Mouse (Mus musculus) MEL (cell line): ENCODE data around the gene Wwc2. TPM values are rescaled to one million over a fixed set of nuclear protein-coding genes. Genes with fewer than 3 reads are reported as not detected.

Experiments
- DNase-seq: peaks from one replicate; pipeline ENCODE4 v3.0.0; 2011; ENCODE audit warnings: low read depth, low spot score
- H3K27ac ChIP-seq: 2 replicates; pipeline ENCODE4 v1.5.1; 2012; ENCODE audit warnings: low read depth, mild to moderate bottlenecking, control low read depth, low read length, moderate library complexity; ENCODE audit not compliant: control insufficient read depth
- H3K27me3 ChIP-seq, 2 experiments: fragments of 150-350 bp in 1 of 2; sonication (generic) in 1 of 2; 2 replicates each; pipeline ENCODE4 v1.6.1; 2012; ENCODE audit warnings: low read length in 2 of 2, mild to moderate bottlenecking in 2 of 2, improper control_type of control experiment in 1 of 2, moderate library complexity in 1 of 2; ENCODE audit not compliant: insufficient read depth in 2 of 2, control insufficient read depth in 1 of 2
- H3K36me3 ChIP-seq, 2 experiments: 2 replicates each; pipeline ENCODE4 v1.6.1; 2012 to 2014; ENCODE audit warnings: low read length in 2 of 2, improper control_type of control experiment in 1 of 2, inconsistent platforms in 1 of 2, mild to moderate bottlenecking in 1 of 2; ENCODE audit not compliant: insufficient read depth in 2 of 2, control insufficient read depth in 1 of 2
- H3K4me1 ChIP-seq, 2 experiments: fragments of 150-350 bp in 1 of 2; sonication (generic) in 1 of 2; 2 replicates each; pipeline ENCODE4 v1.6.1; 2012; ENCODE audit warnings: low read length in 2 of 2, improper control_type of control experiment in 1 of 2, mild to moderate bottlenecking in 1 of 2; ENCODE audit not compliant: insufficient read depth in 2 of 2, control insufficient read depth in 1 of 2
- H3K4me3 ChIP-seq, 2 experiments: fragments of 150-350 bp in 1 of 2; sonication (generic) in 1 of 2; 2 replicates each; pipeline ENCODE4 v1.5.1; 2012; ENCODE audit warnings: low read depth in 2 of 2, low read length in 2 of 2, mild to moderate bottlenecking in 2 of 2, moderate library complexity in 2 of 2, control low read depth in 1 of 2, improper control_type of control experiment in 1 of 2; ENCODE audit not compliant: control insufficient read depth in 1 of 2, insufficient read depth in 1 of 2
- H3K79me2 ChIP-seq: 2 replicates; pipeline ENCODE4 v1.6.1; 2012; ENCODE audit warnings: mild to moderate bottlenecking, low read length, moderate library complexity; ENCODE audit not compliant: control insufficient read depth, poor library complexity, insufficient read depth
- H3K9ac ChIP-seq: 2 replicates; pipeline ENCODE4 v1.6.1; 2012; ENCODE audit warnings: low read depth, mild to moderate bottlenecking, control low read depth, low read length, moderate library complexity; ENCODE audit not compliant: control insufficient read depth, poor library complexity, severe bottlenecking
- H3K9me3 ChIP-seq: fragments of 150-350 bp; sonication (generic); replicated peaks from 2 replicates; pipeline ENCODE4 v1.6.1; 2012; ENCODE audit warnings: mild to moderate bottlenecking, low read length, improper control_type of control experiment, moderate library complexity; ENCODE audit not compliant: insufficient read depth
- BHLHE40 ChIP-seq: IDR thresholded peaks from 2 replicates; pipeline ENCODE4 v1.6.1; 2012; ENCODE audit warnings: low read depth, mild to moderate bottlenecking, inconsistent platforms, low read length, improper control_type of control experiment, borderline replicate concordance
- CHD2 ChIP-seq: IDR thresholded peaks from 2 replicates; pipeline ENCODE4 v1.6.1; 2011; ENCODE audit warnings: low read length, improper control_type of control experiment
- ELF1 ChIP-seq: IDR thresholded peaks from 2 replicates; pipeline ENCODE4 v1.6.1; 2014; ENCODE audit warnings: low read depth, mild to moderate bottlenecking, inconsistent platforms, low read length, improper control_type of control experiment, moderate library complexity
- HCFC1 ChIP-seq: IDR thresholded peaks from 2 replicates; pipeline ENCODE4 v1.6.1; 2012; ENCODE audit warnings: low read depth, mild to moderate bottlenecking, inconsistent platforms, low read length, improper control_type of control experiment, moderate library complexity
- KAT2A ChIP-seq: conservative IDR thresholded peaks from 2 replicates; pipeline ENCODE4 v1.6.1; 2012; ENCODE audit warnings: low read depth, low read length, improper control_type of control experiment, inconsistent platforms
- MAZ ChIP-seq: IDR thresholded peaks from 2 replicates; pipeline ENCODE4 v1.6.1; 2012; ENCODE audit warnings: low read depth, mild to moderate bottlenecking, inconsistent platforms, low read length, improper control_type of control experiment
- MEF2A ChIP-seq: IDR thresholded peaks from 2 replicates; pipeline ENCODE4 v1.6.1; 2014; ENCODE audit warnings: low read depth, mild to moderate bottlenecking, inconsistent platforms, low read length, improper control_type of control experiment; ENCODE audit not compliant: poor library complexity, insufficient replicate concordance, severe bottlenecking; ENCODE audit errors: extremely low read depth
- MXI1 ChIP-seq: IDR thresholded peaks from 2 replicates; pipeline ENCODE4 v1.6.1; 2011; ENCODE audit warnings: mild to moderate bottlenecking, low read depth, low read length, improper control_type of control experiment
- MYB ChIP-seq: IDR thresholded peaks from 2 replicates; pipeline ENCODE4 v1.6.1; 2011; ENCODE audit warnings: mild to moderate bottlenecking, low read depth, low read length, improper control_type of control experiment
- MYC ChIP-seq: IDR thresholded peaks from 2 replicates; pipeline ENCODE4 v1.6.1; 2011; ENCODE audit warnings: low read depth, mild to moderate bottlenecking, low read length, improper control_type of control experiment, moderate library complexity
- NELFE ChIP-seq: IDR thresholded peaks from 2 replicates; pipeline ENCODE4 v1.6.1; 2011; ENCODE audit warnings: low read depth, low read length, improper control_type of control experiment
- POLR2A ChIP-seq, 2 experiments: IDR thresholded peaks; 2 replicates each; pipeline ENCODE4 v1.6.1; 2011 to 2012; ENCODE audit warnings: low read length in 2 of 2, mild to moderate bottlenecking in 2 of 2, control low read depth in 1 of 2, improper control_type of control experiment in 1 of 2, low read depth in 1 of 2, moderate library complexity in 1 of 2; ENCODE audit not compliant: control insufficient read depth in 1 of 2, insufficient read depth in 1 of 2, poor library complexity in 1 of 2
- POLR2AphosphoS2 ChIP-seq: IDR thresholded peaks from 2 replicates; pipeline ENCODE4 v1.6.1; 2011; ENCODE audit warnings: low read length, improper control_type of control experiment
- POLR2AphosphoS5 ChIP-seq: IDR thresholded peaks from 2 replicates; pipeline ENCODE4 v1.6.1; 2012; ENCODE audit warnings: low read depth, borderline replicate concordance, mild to moderate bottlenecking, inconsistent platforms, low read length, moderate library complexity, mixed read lengths
- RCOR1 ChIP-seq: IDR thresholded peaks from 2 replicates; pipeline ENCODE4 v1.6.1; 2012; ENCODE audit warnings: low read depth, mild to moderate bottlenecking, inconsistent platforms, low read length, improper control_type of control experiment
- TBP ChIP-seq: IDR thresholded peaks from 2 replicates; pipeline ENCODE4 v1.8.0; 2011; ENCODE audit warnings: low read depth, low read length, improper control_type of control experiment
- UBTF ChIP-seq: IDR thresholded peaks from 2 replicates; pipeline ENCODE4 v1.6.1; 2012; ENCODE audit warnings: low read depth, mild to moderate bottlenecking, inconsistent platforms, low read length, improper control_type of control experiment, moderate library complexity, borderline replicate concordance; ENCODE audit not compliant: insufficient read depth
- USF2 ChIP-seq, 2 experiments: IDR thresholded peaks; 2 replicates each; pipeline ENCODE4 v1.6.1; 2011 to 2012; ENCODE audit warnings: improper control_type of control experiment in 2 of 2, low read length in 2 of 2, borderline replicate concordance in 1 of 2, inconsistent platforms in 1 of 2, low read depth in 1 of 2, mild to moderate bottlenecking in 1 of 2; ENCODE audit not compliant: insufficient read depth in 1 of 2
- ZKSCAN1 ChIP-seq: IDR thresholded peaks from 2 replicates; pipeline ENCODE4 v1.6.1; 2012; ENCODE audit warnings: low read depth, mild to moderate bottlenecking, inconsistent platforms, low read length, improper control_type of control experiment, moderate library complexity
- ZMIZ1 ChIP-seq: IDR thresholded peaks from 2 replicates; pipeline ENCODE4 v1.6.1; 2012; ENCODE audit warnings: low read depth, mild to moderate bottlenecking, inconsistent platforms, low read length, improper control_type of control experiment, moderate library complexity
- polyA plus RNA-seq, 2 experiments: library from polyadenylated mRNA; stranded (reverse) in 1 of 2; unstranded in 1 of 2; fragments of >175 nt in 1 of 2; fragments of >200 nt in 1 of 2; gene quantifications; 2 replicates each; pipeline versions ENCODE4 v1.2.1 to v1.2.4; 2012; ENCODE audit warnings: low replicate concordance in 2 of 2, low read depth in 1 of 2; ENCODE audit not compliant: insufficient read length in 2 of 2, insufficient read depth in 1 of 2, missing spikeins in 1 of 2
- total RNA-seq: library from RNA; depleted of rRNA; stranded (reverse); fragments of 300-350 nt; gene quantifications from 2 replicates; pipeline ENCODE4 v1.2.3, GENCODE M21; 2012; rRNA removed

Wwc2 gene
- total RNA-seq, result 6.3 and 7.5 TPM in 2 replicates
- 10 to 100 TPM in 1 of 2 experiments, not detected in 1; 14.8 TPM for polyA plus RNA-seq

GRCm38 (mm10) chr8:47990911-47991820, at the start of gene Wwc2:
TSS of gene Wwc2 (minus strand) at chr8:47990924.
- H3K27me3 ChIP-seq, result no peaks in the 10 kb centered on the region
- peaks cover 0 to 13% of the 10 kb centered on the region in 2 experiments; a peak in 2 of 4 replicates for H3K36me3 ChIP-seq
- H3K9ac ChIP-seq, result peak within 1 kb of the TSS; percentile 91
- H3K9me3 ChIP-seq, result no peaks in the 10 kb centered on the region
- peaks cover 5 to 19% of the 10 kb centered on the region in 2 experiments for H3K4me1 ChIP-seq
- H3K27ac ChIP-seq, result peak within 1 kb of the TSS; percentile 72
- TF ChIP-seq RCOR1 (no peak), KAT2A (no peak), POLR2AphosphoS2 (peak; percentile 38; the same call in 1 of the 2 replicates), NELFE (peak; percentile 53; the same call in 1 of the 2 replicates), MAZ (0 out of 2 replicates have a peak, but pooled peaks have one; percentile 9), MYC (no peak), ZMIZ1 (no peak), BHLHE40 (no peak)
- H3K4me3 ChIP-seq, result peak within 1 kb of the TSS; percentile 86 to 95
- peak; percentile 73 for DNase-seq
- H3K79me2 ChIP-seq, result peaks cover 33% of the 10 kb centered on the region

GRCm38 (mm10) chr8:48038261-48038934, 47.7 kb upstream of the Wwc2 start:
- Histone ChIP-seq H3K79me2 (no peaks in the 10 kb centered on the region), H3K27me3 (no peaks in the 10 kb centered on the region), H3K4me1 (no peaks in the 10 kb centered on the region), H3K9ac (no peak overlapping the region), H3K27ac (no peak overlapping the region), H3K36me3 (no peaks in the 10 kb centered on the region; a peak in 1 of 4 replicates), H3K9me3 (no peaks in the 10 kb centered on the region), H3K4me3 (no peak overlapping the region)
- TF ChIP-seq HCFC1, result no peak
- TF ChIP-seq UBTF, result no peak
- TF ChIP-seq TBP, result no peak
- TF ChIP-seq ZMIZ1, result no peak
- no peak for TF ChIP-seq MEF2A
- TF ChIP-seq MYB, result no peak
- no peak for TF ChIP-seq ELF1
- TF ChIP-seq POLR2A (IDR thresholded peaks at IDR 0.05; ENCODE audit: control insufficient read depth in 1 of 2, insufficient read depth in 1 of 2, low read depth in 1 of 2, low read length in 2 of 2, poor library complexity in 1 of 2), result no peak
- no peak for TF ChIP-seq CHD2
- TF ChIP-seq MXI1, result no peak
- no peak for TF ChIP-seq USF2 (IDR thresholded peaks at IDR 0.05; ENCODE audit: borderline replicate concordance in 1 of 2, insufficient read depth in 1 of 2, low read depth in 1 of 2, low read length in 2 of 2)
- no peak for TF ChIP-seq POLR2AphosphoS5
- TF ChIP-seq ZKSCAN1, result no peak
- DNase-seq, result no peak
